21 mouse cellular contexts compared by ENCODE assay signal in genomic region chr11:96147471-96147870, GRCm38 (mm10). TPM values are rescaled to one million over a fixed set of nuclear protein-coding genes. Genes with fewer than 3 reads are reported as not detected.
"Had no signal": no experiment of that assay in that cellular context is flagged by ENCODE, and none has a peak within 500 bp of the region (broad histone marks: within the 10 kb centered on the region; RNA-seq: fewer than 3 reads in every experiment).

No protein-coding gene starts in this region.

- DNase-seq: retina, postnatal 1 day; right cerebral cortex, postnatal 14 days; right cerebral cortex, postnatal 25 days; right cerebral cortex, postnatal 4 days; spleen, adult 18-20 months; thymus, adult 18-20 months; thymus, postnatal 14 days; thymus, postnatal 25 days; thymus, postnatal 36 days; thymus, postnatal 4 days had no signal

- H3K36me3 ChIP-seq: neural tube, embryonic 12.5 days; neural tube, embryonic 13.5 days; neural tube, embryonic 15.5 days; stomach, embryonic 15.5 days had no signal

- H3K4me3 ChIP-seq: neural tube, embryonic 12.5 days; neural tube, embryonic 13.5 days; neural tube, embryonic 15.5 days; stomach, embryonic 15.5 days had no signal

- H3K9ac ChIP-seq: neural tube, embryonic 12.5 days; neural tube, embryonic 13.5 days; neural tube, embryonic 15.5 days; stomach, embryonic 15.5 days had no signal

- H3K4me2 ChIP-seq: neural tube, embryonic 12.5 days; neural tube, embryonic 13.5 days; neural tube, embryonic 15.5 days; stomach, embryonic 15.5 days had no signal

- H3K27ac ChIP-seq: neural tube, embryonic 12.5 days; neural tube, embryonic 13.5 days; neural tube, embryonic 15.5 days; stomach, embryonic 15.5 days had no signal

- H3K9me3 ChIP-seq: neural tube, embryonic 12.5 days; neural tube, embryonic 13.5 days; neural tube, embryonic 15.5 days; stomach, embryonic 15.5 days had no signal

RNA-seq across cellular contexts. Expression of gene Ttll6, which starts 13.9 kb away (rescaled TPM):
- total RNA-seq: neutrophil, adult 5-6 weeks had no signal
- polyA plus RNA-seq: neural tube, embryonic 11.5 days; neural tube, embryonic 12.5 days; neural tube, embryonic 13.5 days; small intestine, adult 2 months; spleen, adult 2 months had no signal

RNA-seq across cellular contexts. Expression of gene Calcoco2, which starts 35.7 kb away (rescaled TPM):
- total RNA-seq: neutrophil, adult 5-6 weeks had no signal
- polyA plus RNA-seq: neural tube, embryonic 11.5 days; neural tube, embryonic 12.5 days; neural tube, embryonic 13.5 days; neural tube, embryonic 14.5 days; neural tube, embryonic 15.5 days; small intestine, adult 2 months; spleen, adult 2 months; stomach, embryonic 14.5 days had no signal

RNA-seq across cellular contexts. Expression of gene Hoxb13, which starts 46.6 kb away (rescaled TPM):
- total RNA-seq: neutrophil, adult 5-6 weeks had no signal
- polyA plus RNA-seq: neural tube, embryonic 13.5 days; neural tube, embryonic 14.5 days; spleen, adult 2 months; stomach, embryonic 14.5 days; stomach, embryonic 15.5 days; stomach, embryonic 16.5 days had no signal
